Mouse (Mus musculus): ENCODE data around the gene Fopnl.

The Fopnl gene

GRCm38 (mm10) chr16:14307373-14307772, 9.8 kb downstream of the Fopnl start:
- no peak for DNase-seq (ENCODE audit: low spot score)

- DNase-seq (ENCODE audit: low spot score) = no peak
Observed at GRCm38 (mm10) chr16:14306451-14306850, 10.8 kb downstream of the Fopnl start.

DNA sequence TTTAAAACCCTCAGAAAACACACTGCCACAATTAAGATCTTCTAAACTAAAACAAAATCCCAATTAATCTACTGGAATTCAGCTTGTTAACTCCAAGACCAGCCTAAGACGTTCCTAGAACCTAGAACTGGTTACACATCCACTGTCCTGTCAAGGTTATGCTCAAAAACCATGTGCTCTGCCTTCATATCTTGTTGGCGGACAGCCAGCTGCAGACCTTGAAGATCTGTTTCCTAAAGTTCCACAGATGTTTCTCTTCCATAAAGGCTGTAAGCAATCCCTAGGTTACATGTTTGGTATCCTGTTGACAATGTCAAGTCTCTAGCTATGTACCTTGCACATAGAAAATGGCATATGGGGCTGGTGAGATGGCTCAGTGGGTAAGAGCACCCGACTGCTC, 12.4 kb downstream of the Fopnl start:
- DNase-seq (ENCODE audit: low spot score) = peak; percentile 55

DNA sequence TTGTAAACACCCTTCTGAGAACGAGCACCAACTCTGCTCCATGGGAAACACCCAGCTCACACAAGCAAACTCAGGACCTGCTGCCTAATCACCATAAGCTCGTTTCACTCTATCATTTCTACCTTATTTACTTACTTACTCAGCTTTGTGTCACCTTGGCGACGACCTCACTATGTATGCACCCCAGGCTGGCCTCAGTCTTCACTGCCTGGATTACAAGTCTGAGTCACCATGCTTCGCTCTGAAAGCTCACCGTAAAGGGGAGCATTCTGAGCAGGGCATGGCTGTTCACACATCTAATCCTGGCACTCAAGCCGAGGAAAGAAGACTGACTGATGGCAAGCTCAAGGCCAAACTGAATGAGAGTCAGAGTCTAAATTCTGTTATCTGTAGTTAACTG, 13.5 kb downstream of the Fopnl start:
- no peak for DNase-seq (ENCODE audit: low spot score)

GRCm38 (mm10) chr16:14303148-14303547, 14.1 kb downstream of the Fopnl start:
- no peak for DNase-seq (ENCODE audit: low spot score)

- no peak for DNase-seq (ENCODE audit: low spot score)
Observed at GRCm38 (mm10) chr16:14298461-14298860, 18.7 kb downstream of the Fopnl start.

- DNase-seq (ENCODE audit: low spot score) = no peak
Observed at GRCm38 (mm10) chr16:14297746-14298145, 19.5 kb downstream of the Fopnl start.

DNA sequence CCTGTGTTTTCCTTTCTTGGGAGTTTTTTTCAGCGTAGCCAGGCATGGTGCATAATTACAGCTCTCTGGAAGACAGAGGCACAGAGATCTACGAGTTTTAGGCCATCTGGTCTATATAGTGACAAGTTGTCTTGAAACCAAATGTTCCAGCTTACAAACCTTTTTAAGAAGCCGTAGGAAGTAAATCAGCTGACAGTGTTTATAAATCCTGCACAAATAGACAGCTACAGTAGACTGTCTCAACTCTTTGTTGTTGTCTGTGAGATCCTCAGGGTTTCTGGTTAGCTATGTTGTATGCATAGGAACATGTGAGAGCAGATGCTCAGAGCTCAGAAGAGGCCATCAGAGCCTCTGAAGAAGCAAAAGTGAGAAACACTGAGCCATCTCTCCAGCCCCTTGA, 20.1 kb downstream of the Fopnl start:
- DNase-seq (ENCODE audit: low spot score) = no peak

GRCm38 (mm10) chr16:14296544-14297124, 20.6 kb downstream of the Fopnl start:
- DNase-seq (ENCODE audit: low spot score) = no peak

GRCm38 (mm10) chr16:14295291-14295690, 21.9 kb downstream of the Fopnl start:
- no peak for DNase-seq (ENCODE audit: low spot score)

- peak; percentile 32 for DNase-seq (ENCODE audit: low spot score)
Observed at GRCm38 (mm10) chr16:14292205-14293199, 24.7 kb downstream of the Fopnl start.

- DNase-seq (ENCODE audit: low spot score) = peak; percentile 78
Observed at GRCm38 (mm10) chr16:14291223-14291622, 26.0 kb downstream of the Fopnl start, which contains the start of gene Myh11. Gene Myh11, minus strand, starts transcription at chr16:14291372.

GRCm38 (mm10) chr16:14272374-14272965, 44.7 kb downstream of the Fopnl start:
- no peak for DNase-seq (ENCODE audit: low spot score)

GRCm38 (mm10) chr16:14265203-14265920, 51.8 kb downstream of the Fopnl start:
- no peak for DNase-seq (ENCODE audit: low spot score)

GRCm38 (mm10) chr16:14264504-14264903, 52.7 kb downstream of the Fopnl start:
- DNase-seq (ENCODE audit: low spot score) = no peak

DNA sequence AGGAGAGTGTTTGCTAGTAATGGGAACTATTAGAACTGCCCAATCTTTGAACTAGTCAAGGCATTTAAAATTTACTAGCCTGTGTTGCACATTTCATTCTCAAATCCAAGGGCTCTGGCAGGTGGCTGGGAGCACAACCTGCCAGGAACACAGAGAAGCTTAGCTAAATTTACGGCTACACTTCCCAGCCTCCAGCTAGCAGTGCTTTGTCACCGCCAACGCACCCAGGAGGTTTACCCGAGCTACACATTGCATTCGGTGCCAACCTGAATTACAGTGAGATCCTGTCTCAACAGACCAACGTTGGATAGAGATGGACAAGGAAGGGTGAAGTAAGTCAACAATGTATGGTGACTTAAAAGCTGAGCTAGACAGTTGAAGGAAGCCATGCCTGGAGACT, 54.0 kb downstream of the Fopnl start:
- DNase-seq (ENCODE audit: low spot score) = no peak

GRCm38 (mm10) chr16:14262410-14262809, 54.8 kb downstream of the Fopnl start:
- no peak for DNase-seq (ENCODE audit: low spot score)

GRCm38 (mm10) chr16:14258856-14259255, 58.3 kb downstream of the Fopnl start:
- peak; percentile 57 for DNase-seq (ENCODE audit: low spot score)

DNA sequence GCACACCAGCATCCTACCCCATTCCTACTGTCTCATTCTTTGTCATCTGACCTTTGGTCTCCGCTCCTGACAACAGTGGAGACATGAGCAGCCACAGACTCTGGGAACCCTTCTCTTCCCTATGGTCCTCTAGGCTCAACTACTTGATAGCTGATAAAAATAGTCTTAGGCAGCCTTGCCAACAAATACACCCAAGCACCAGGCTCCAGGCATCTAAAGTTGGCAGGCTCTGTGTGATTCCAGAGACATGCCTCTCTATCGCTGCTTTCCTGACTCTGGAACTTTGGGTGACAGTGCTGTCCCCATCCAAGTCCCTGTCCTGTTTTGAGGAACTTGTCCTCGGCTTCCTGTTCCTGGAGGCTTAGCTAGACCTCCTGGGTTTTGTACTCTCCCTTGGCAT, 63.6 kb downstream of the Fopnl start:
- no peak for DNase-seq (ENCODE audit: low spot score)

GRCm38 (mm10) chr16:14252877-14253276, 64.3 kb downstream of the Fopnl start:
- DNase-seq (ENCODE audit: low spot score) = no peak

GRCm38 (mm10) chr16:14249913-14250312, 67.3 kb downstream of the Fopnl start:
- DNase-seq (ENCODE audit: low spot score) = no peak
